Mouse (Mus musculus): ENCODE measurements at regions not wholly inside any gene's neighbourhood (a gene's known extent, or its start where the extent isn't known, plus 50 kb on each side); places are given as distances from the start of the nearest gene placed in this dataset.

DNA sequence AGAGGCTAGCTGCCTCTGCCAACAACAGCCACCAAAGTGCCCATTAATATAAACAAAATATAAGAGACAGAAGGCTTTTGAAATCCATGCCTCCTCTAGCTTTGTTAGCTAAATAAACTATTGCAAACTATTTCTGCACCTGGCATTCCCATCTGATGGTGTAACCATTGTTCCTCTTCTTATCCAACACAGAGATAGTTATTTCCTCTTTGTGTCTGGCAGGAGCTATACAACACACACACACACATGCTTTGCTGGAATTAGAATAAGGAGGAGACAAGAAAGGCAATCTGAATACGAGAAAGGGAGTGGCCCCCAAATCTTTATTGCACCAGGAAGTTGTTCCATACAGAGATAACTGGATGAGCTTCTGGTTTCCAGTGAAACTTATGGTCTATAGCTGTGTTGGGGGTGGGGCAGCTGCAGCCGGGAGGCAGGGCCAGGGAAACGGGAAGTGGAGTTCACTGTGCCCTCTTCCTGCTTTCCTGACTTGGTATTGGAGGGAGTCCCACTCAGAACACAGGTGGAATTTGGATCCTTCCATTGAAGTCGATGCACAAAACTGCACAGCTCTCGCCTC lies 64.0 kb upstream of the Zdhhc17 start:
- peak in 1 of 2 experiments; percentile 26 for DNase-seq

DNA sequence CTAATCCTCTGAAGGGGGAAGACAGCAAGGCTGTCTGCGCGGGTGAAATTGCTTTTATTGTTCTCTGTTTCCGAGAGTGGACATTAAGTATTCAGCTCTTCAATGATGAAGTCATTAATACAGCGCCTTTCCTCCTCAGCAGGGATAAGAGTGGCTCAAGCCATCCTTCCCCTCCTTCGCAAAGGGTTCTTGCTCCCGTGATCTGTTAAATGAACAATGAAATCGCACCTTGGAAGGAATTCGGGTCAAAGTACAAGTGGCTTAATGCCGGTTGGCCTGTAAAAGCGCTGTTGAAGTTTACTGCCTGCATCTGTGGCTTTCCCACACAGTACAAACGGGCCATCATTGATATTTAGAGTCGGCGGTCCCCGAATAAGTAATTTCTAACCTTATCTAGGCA lies 63.3 kb upstream of the Zdhhc17 start:
- DNase-seq = peak; percentile 65 to 70

DNA sequence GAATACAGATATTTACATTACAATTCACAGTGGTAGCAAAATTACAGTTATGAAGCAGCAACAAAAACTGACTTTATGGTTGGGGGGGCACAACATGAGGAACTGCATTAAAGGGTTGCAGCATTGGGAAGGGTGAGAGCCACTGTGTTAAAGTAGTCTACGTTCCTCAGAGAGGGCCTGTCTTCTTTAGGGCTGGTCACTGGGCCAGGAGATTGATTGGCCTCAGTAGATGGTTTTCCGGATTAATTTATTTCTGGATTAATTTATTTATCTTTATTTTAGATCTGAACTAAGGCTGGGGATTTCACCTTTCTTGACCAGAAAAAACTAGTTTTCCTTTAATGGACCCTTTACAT lies 62.6 kb upstream of the Zdhhc17 start:
- DNase-seq = no peak

DNA sequence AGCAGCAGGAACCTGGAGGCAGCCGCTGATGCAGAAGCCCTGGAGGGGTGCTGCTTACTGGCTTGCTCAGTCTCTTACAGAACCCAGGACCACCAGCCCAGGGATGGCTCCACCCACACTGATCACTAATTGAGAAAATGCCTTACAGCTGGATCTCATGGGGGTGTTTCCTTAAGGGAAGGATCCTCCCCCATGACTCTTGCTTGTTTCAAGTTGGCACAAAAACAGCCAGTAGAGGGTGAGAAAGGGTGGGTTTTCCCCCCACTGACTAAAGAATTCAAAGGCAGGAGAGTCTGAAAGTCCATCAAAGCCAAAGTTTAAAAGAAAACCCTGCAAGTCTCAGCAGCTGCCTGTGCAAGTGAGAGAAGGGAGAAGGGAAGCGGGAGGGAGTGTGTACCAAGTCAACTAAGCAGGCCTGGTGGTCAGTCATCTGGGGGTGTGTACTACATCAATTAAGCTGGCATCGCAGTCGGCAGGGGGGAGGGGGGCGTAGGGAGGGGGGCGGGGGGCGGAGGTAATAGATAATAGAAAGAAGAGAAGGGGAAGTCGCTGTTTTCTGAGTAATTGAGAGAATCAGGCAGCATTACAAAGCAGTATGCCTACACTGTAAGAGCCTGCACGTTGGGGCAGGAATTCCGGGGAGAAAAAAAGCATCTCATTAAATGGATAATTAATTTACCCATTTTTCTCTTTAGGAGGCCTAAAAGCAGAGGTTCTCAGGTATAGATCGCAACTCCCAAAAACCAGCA lies 62.0 kb upstream of the Zdhhc17 start:
- DNase-seq = peak; percentile 15 to 53

DNA sequence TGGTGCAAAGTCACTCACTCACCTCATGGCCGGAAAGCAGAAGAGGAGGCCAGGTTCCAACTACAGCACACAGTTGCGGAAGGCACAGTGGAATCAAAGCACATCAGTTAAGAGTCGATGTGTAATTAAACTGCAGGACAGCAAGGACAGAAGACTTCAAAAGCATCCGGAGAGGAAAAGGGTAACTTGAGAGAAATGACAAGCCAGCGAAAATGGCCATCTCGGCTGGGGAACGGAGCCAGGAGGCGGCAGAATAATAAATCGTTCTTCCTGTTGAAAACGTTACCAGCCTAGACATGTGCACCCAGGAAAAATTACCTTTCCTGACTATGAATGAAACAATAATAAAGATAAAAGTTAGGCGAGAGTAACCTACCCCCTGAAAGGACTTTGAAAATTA lies 56.2 kb upstream of the Zdhhc17 start:
- peak in 1 of 2 experiments; percentile 20 for DNase-seq

DNA sequence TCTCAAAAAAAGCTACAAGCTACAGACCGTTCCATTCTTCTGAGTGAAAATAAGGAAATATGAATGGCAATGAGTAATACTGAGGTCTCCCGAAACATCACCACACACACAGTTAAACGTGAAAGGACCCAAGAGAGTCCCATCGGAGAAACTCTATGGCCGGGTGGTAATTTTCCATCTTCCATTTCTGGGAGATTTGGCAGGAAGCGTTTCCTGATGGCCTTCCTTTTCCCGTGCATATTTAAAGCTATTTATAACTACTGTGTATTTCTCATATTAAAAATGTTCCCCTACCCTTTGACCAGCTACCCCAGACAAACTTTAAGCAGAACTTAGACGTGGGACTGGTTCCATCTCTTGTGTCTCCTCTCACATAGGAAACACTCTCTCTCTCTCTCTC lies 50.7 kb upstream of the Zdhhc17 start:
- DNase-seq = peak; percentile 29 to 45
